Mouse (Mus musculus) subcutaneous adipose tissue, adult 2 months (tissue): ENCODE data around the gene Fgf14. TPM values are rescaled to one million over a fixed set of nuclear protein-coding genes. Genes with fewer than 3 reads are reported as not detected.

Source experiments
- polyA plus RNA-seq: library from polyadenylated mRNA; depleted of rRNA; stranded (reverse); fragments of >200 nt; gene quantifications from 2 replicates; pipeline ENCODE4 v1.2.3, GENCODE M21; 2012; ENCODE audit warnings: low replicate concordance; rRNA removed

Fgf14 gene
- 0.14 and 0.24 TPM in 2 replicates for polyA plus RNA-seq

GRCm38 (mm10) chr14:124676506-124677177 is at the start of gene Fgf14:
TSS of gene Fgf14 (minus strand) at chr14:124677127.

